Mouse (Mus musculus) mesoderm, embryonic 11.5 days (tissue): Measurements from ENCODE around the gene Ang6.
"Not testable (repeated sequence)": the region's sequence is repeated elsewhere in the genome, so short reads cannot be mapped to it uniquely, and the experiment has no call there.

ENCODE experiments used
- DNase-seq: peaks from one replicate; pipeline ENCODE4 v3.0.0-alpha.2; 2012; ENCODE audit warnings: low read depth, low spot score

Ang6 gene

DNA sequence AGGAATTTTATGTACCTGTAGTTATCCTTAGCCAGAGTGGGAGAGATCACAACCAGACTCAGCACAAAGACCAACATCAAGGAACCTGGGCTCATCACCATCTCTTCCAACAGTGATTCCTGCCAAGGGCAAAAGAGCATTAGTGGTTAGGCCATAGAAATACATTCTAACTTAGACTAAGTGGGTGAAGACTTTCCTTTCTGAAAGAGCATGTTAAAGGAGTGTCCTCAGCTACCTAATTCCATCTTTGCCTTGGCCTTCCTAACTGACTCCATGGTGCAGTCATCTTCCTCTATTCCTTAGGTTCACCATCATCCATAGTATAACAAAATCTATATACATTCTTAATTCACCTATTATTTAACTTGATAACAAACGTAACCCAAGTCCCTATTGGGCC is at the start of gene Ang6:
Gene Ang6, minus strand, starts transcription at position 101 of the 400 bp plus-strand sequence.
- no peak for DNase-seq

DNA sequence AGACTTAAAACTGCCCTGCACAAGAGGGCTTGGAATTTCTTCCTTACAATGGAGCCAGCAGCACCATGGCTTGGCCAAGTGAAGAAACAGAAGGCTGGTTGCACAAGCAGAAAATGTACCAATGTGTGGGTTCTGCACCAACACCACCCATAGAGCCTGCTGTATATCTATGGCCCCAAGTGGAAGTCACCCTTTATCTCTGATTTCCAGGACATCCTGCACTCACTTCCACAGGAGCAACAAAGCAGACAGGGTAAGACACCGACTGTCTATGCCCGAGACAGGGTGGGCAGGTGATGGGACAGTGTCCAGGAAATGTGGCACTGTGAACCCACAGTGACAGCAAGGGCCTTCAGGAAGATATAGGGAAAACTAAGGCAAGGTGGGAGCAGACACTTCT is 44.5 kb upstream of the Ang6 start:
- not testable (repeated sequence) for DNase-seq

DNA sequence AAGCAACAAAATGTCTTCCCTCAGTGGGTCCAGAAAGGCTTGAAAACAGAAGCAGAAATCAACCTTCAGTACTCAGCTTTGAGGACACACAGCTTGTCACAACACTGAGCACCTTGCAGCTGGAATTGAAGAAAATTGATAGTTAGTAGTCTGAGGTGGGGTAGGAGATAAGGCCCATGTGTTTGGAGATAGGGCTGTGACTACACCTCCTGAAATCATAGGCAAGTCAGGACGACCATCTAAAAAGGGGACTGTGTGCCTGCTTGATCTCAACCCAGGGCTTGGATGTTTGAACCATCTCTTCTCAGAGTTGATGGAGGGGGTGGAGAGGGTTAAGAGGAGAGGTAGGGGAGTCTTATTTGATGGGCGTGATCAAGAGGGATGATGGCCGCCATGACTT is 29.8 kb upstream of the Ang6 start:
- DNase-seq = not testable (repeated sequence)

DNA sequence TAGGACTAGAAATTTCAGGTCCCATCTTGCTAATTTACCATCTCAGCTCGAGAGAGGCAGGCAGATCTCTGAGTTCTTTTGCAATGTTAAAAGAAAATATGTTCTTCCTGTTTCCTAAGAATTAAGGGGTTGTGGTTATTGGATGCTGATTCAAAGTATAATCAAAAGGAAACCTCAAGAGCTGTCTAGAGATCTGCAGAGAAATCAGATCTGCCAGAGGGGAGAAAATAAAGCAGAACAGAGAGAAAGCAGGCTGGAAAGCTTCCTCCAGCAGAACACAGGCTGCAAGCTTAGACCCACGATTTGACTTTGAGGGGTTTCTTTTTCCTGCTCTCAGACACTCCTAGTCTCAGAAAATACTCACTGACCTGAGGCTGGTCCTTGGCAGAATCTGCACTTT is 7.6 kb upstream of the Ang6 start:
- not testable (repeated sequence) for DNase-seq

DNA sequence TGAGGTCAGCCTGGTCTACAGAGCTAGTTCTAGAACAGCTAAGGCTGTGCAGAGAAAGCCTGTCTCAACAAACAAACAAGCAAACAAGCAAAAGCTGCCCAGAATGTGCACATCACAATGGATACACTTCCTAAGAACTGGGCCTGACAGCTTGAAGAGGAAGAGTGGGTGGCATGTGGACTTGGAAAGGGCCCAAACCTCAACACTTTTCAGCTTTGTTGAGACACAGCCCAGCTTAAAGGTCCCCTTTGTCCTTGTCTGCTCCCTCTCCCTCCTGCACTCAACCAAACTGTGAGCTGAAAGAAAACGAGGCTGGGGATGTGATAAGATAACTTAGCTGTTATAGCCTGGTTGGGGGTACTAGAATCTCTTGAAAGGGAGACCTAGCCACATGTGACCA is 6.0 kb upstream of the Ang6 start:
- not testable (repeated sequence) for DNase-seq

DNA sequence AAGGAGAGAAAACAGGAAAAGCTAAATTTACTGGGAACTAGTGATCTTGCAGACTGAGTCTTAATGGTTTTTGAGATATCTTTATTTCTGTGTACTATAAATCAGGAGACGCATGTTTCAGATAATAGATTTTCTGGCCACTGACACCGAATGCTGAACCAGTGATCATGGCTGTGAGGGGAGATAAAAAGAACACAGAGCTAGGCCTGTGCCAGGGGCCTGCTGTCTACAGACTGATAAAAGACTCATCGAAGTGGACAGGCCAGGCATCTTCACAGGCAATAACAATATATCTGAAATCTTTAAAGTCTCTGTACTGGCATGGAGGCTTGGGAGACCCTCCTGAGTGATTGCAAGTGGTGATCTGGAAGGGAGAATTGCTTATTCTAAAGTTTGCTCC is 469 bp downstream of the Ang6 start:
- DNase-seq = no peak

DNA sequence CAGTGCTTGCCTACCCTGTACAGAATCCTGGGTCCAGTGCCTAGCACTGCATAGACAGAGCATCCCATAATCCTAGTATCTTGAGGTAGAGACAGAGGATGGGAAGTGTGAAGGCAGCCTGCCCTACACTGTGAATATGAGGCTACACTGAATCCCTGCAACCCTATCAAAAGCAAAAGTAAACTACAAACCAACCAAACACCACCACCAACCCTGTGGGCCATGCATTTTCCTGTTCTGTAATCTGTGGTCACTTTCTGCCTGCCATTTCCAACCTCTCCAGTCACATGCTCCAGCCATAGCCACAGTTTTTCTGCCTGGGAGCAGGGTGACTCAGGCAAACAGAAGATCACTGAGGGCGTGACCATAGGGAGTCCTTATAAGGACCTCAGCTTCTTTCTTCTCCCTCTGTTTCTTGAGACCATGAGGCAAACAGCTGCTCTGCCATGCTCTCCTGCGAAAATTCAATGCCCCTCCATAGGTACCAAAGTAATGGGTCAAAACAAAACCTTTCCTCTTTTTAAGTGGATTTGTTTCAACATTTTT is 3.5 kb downstream of the Ang6 start:
- DNase-seq = not testable (repeated sequence)

DNA sequence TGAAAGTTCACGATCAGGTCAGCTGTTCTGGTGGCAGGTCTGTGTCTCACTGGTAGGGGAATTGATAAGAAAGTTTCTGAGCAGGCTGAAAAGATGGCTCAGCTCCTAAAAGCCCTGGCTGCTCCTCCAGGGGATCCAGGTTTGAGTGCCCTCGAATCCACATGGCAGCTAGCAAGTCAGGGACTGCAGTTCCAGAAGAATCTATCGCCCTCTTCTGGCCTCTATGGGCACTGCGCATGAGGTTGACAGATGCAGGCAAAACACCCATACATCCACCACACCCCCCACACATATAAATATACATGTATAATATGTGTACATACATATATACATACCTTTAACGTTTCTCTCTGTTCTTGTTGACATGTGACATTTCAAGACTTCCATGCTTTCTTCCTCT is 14.7 kb downstream of the Ang6 start:
- DNase-seq = peak; percentile 71

DNA sequence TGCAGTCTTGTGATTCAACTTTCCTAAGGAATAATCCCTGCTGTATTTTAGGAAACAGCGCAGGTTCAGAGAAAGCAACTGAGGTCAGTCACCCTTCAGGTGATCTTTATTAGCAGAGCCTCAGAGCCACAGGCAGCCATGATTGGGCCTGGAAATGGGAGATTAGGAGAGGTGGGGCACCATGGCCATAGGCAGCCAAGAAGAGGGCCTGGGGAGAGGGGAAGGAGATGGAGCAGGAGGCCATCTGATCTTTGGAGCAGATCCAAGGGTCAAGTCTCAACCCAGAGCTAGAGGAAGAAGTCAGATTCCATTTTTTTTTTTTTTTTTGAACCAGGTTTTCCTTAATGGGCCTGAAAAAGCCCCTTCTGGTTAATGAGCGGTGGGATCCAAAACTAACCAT is 15.9 kb downstream of the Ang6 start:
- no peak for DNase-seq

DNA sequence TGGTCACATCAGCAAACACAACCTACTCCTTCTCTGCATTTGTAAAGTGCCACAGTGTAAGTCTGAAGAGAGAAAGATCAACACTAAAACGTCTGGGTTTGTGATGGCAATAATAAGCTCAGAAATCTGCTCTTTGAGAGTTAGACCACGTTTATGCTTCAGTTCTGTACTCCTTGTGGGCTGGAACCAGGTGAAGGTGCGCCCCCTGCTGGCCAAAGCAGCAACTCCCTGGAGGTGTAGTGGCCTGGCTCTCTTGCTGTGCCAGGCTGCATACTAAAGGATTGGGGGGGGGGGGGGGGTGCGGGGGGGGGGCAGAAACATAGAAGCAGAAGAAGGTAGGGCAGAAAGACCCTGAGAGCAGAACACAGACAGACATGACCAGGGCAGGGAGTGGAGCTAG is 18.2 kb downstream of the Ang6 start:
- peak; percentile 45 for DNase-seq

DNA sequence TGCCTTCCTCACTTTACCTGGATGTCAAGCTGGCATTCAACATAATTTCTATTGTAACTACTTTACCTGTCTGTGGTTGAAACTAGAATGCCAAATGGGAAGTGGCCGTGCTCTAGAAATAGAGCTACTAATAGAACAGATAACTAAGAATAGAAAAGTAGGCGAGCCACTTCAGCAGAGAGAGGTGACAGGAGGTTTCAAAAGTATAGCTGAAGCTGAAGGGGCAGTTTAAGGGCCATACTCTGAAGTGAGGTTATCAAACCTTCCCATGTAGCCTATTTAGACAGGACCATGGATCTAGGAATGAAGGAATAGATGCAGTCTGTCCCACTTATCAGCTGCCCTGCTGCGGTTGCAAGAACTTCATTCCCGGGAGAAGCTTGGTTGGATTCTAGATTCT is 18.6 kb downstream of the Ang6 start:
- no peak for DNase-seq

DNA sequence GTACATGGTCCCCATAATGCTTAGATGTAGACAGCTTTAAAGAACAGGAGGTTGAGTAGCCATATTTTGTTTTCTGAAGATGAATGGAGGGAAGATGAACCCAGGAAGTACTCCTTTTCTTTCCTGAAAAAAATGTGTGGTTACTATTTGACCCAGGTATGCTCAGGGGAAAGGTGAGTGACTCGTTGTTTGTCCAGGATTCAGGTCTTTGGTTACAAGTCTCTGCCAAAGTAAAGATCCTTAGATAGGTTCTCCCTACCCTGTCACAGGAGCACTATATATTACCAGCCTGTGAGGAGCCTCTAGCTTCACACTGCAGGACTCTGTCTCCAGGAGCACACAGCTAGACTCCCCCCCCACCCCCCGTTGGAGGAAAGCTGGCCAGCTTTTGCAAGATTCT is 45.3 kb downstream of the Ang6 start, which contains the start of gene Ang5:
Gene Ang5, plus strand, starts transcription at position 301 of the 400 bp plus-strand sequence.
- not testable (repeated sequence) for DNase-seq

DNA sequence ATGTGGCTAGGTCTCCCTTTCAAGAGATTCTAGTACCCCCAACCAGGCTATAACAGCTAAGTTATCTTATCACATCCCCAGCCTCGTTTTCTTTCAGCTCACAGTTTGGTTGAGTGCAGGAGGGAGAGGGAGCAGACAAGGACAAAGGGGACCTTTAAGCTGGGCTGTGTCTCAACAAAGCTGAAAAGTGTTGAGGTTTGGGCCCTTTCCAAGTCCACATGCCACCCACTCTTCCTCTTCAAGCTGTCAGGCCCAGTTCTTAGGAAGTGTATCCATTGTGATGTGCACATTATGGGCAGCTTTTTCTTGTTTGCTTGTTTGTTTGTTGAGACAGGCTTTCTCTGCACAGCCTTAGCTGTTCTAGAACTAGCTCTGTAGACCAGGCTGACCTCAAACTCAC is 47.0 kb downstream of the Ang6 start:
- not testable (repeated sequence) for DNase-seq

DNA sequence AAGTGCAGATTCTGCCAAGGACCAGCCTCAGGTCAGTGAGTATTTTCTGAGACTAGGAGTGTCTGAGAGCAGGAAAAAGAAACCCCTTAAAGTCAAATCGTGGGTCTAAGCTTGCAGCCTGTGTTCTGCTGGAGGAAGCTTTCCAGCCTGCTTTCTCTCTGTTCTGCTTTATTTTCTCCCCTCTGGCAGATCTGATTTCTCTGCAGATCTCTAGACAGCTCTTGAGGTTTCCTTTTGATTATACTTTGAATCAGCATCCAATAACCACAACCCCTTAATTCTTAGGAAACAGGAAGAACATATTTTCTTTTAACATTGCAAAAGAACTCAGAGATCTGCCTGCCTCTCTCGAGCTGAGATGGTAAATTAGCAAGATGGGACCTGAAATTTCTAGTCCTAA is 48.7 kb downstream of the Ang6 start:
- DNase-seq = not testable (repeated sequence)
